Mouse (Mus musculus): ENCODE measurements around the gene Vps18.

DNA sequence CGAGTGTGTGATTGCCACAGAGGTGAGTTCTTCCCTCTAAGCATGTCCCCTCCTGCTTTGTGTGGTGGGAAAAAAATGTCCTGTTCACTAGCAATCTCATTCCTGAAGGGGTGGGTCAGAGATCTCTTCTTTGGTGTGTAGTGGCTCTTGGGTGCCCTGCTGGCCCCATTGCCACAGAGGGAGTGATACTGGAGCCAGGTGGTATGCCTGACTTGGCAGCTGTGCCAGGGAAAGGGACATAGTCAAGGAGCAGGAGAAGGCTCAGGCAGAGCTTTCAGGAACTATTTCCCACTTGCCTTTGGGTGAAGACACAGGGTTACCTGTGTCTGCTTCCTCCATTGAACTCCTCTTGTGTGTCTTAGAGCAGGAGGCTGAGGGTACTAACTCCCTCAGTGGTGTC is 45.6 kb downstream of the Vps18 start:
- TF ChIP-seq CTCF (IDR thresholded peaks at IDR 0.05; ENCODE audit: low read depth) (no peak), EP300 (optimal IDR thresholded peaks at IDR 0.05) (no peak)

Data from stomach, postnatal 0 days (tissue).